Mouse (Mus musculus): ENCODE data around the gene Cldnd2.

- TF ChIP-seq GATA1 (IDR thresholded peaks at IDR 0.05; ENCODE audit: borderline replicate concordance, low read length), result no peak
- no peak for TF ChIP-seq FLI1 (IDR thresholded peaks at IDR 0.05; ENCODE audit: low read length)
Measured at GRCm38 (mm10) chr7:43449811-43450210, 9.2 kb downstream of the Cldnd2 start.
